Mouse (Mus musculus): ENCODE data around the gene Plcd1. TPM values are rescaled to one million over a fixed set of nuclear protein-coding genes. Genes with fewer than 3 reads are reported as not detected.
A peak's percentile ranks its signal among the peaks of the same experiment; 100 is the strongest.

Plcd1 gene
- polyA plus RNA-seq, 1 experiment: 9.9 TPM

- Histone ChIP-seq H3K79me2 (ENCODE audit: control insufficient read depth, insufficient read depth) (no peaks in the 10 kb centered on the region), H3K36me3 (ENCODE audit: control insufficient read depth, insufficient read depth) (no peaks in the 10 kb centered on the region), H3ac (ENCODE audit: control insufficient read depth, insufficient read length) (no peak within 1 kb of the TSS), H3K4me3 (peak within 1 kb of the TSS; percentile 1), H3K27me3 (ENCODE audit: control insufficient read depth, insufficient read depth, insufficient read length) (no peaks in the 10 kb centered on the region), H3K4me2 (ENCODE audit: low read depth) (peak within 1 kb of the TSS; percentile 79)
- no peak for TF ChIP-seq MAX (IDR thresholded peaks at IDR 0.05; ENCODE audit: low read depth)
- no peak for TF ChIP-seq E2F4 (IDR thresholded peaks at IDR 0.05; ENCODE audit: insufficient read depth)
- TF ChIP-seq REST (IDR thresholded peaks at IDR 0.05; ENCODE audit: insufficient read depth, insufficient read length): no peak
- TF ChIP-seq SRF (IDR thresholded peaks at IDR 0.05; ENCODE audit: control insufficient read depth, insufficient read length, low read depth): no peak
- TF ChIP-seq TCF3 (IDR thresholded peaks at IDR 0.05; ENCODE audit: insufficient read length, low read depth): no peak
- no peak for TF ChIP-seq POLR2A (IDR thresholded peaks at IDR 0.05; ENCODE audit: insufficient read length, low read depth)
- TF ChIP-seq USF1 (IDR thresholded peaks at IDR 0.05; ENCODE audit: low read depth): no peak
- TF ChIP-seq POLR2AphosphoS2 (IDR thresholded peaks at IDR 0.05; ENCODE audit: insufficient read length, low read depth): no peak
- no peak for TF ChIP-seq MYOD1 (IDR thresholded peaks at IDR 0.05; ENCODE audit: control insufficient read depth in 1 of 3, insufficient read length in 2 of 3, low read depth in 2 of 3)
- TF ChIP-seq MYOG (IDR thresholded peaks at IDR 0.05; ENCODE audit: control insufficient read depth in 1 of 3, insufficient read depth in 1 of 3, insufficient read length in 2 of 3, low read depth in 2 of 3): no peak
- TF ChIP-seq TCF12 (IDR thresholded peaks at IDR 0.05; ENCODE audit: insufficient read depth, poor library complexity, severe bottlenecking): no peak
- no peak for TF ChIP-seq CEBPB (IDR thresholded peaks at IDR 0.05; ENCODE audit: insufficient read depth, poor library complexity, severe bottlenecking)
Observed at GRCm38 (mm10) chr9:119052154-119052944, 41.0 kb downstream of the Plcd1 start, which contains the start of gene Vill. TSS of gene Vill (plus strand) at chr9:119052778.

- peak overlapping the region; percentile 79 for H3K4me2 ChIP-seq (ENCODE audit: low read depth)
- no peaks in the 10 kb centered on the region for H3K27me3 ChIP-seq (ENCODE audit: control insufficient read depth, insufficient read depth, insufficient read length)
- H3K36me3 ChIP-seq (ENCODE audit: control insufficient read depth, insufficient read depth): no peaks in the 10 kb centered on the region
- no peak overlapping the region for H3ac ChIP-seq (ENCODE audit: control insufficient read depth, insufficient read length)
- no peaks in the 10 kb centered on the region for H3K79me2 ChIP-seq (ENCODE audit: control insufficient read depth, insufficient read depth)
- H3K4me3 ChIP-seq: no peak overlapping the region
- TF ChIP-seq TCF3 (IDR thresholded peaks at IDR 0.05; ENCODE audit: insufficient read length, low read depth): no peak
- TF ChIP-seq POLR2AphosphoS2 (IDR thresholded peaks at IDR 0.05; ENCODE audit: insufficient read length, low read depth): no peak
Observed at GRCm38 (mm10) chr9:119051158-119051557, 42.1 kb downstream of the Plcd1 start.

GRCm38 (mm10) chr9:119048182-119048903 lies 45.0 kb downstream of the Plcd1 start:
- H3ac ChIP-seq (ENCODE audit: control insufficient read depth, insufficient read length): no peak overlapping the region
- H3K4me2 ChIP-seq (ENCODE audit: low read depth): no peak overlapping the region
- H3K36me3 ChIP-seq (ENCODE audit: control insufficient read depth, insufficient read depth): no peaks in the 10 kb centered on the region
- no peaks in the 10 kb centered on the region for H3K79me2 ChIP-seq (ENCODE audit: control insufficient read depth, insufficient read depth)
- H3K4me3 ChIP-seq: no peak overlapping the region
- TF ChIP-seq TCF12 (IDR thresholded peaks at IDR 0.05; ENCODE audit: insufficient read depth, poor library complexity, severe bottlenecking) (no peak), USF1 (IDR thresholded peaks at IDR 0.05; ENCODE audit: low read depth) (no peak), SRF (IDR thresholded peaks at IDR 0.05; ENCODE audit: control insufficient read depth, insufficient read length, low read depth) (no peak), TCF3 (IDR thresholded peaks at IDR 0.05; ENCODE audit: insufficient read length, low read depth) (no peak), CEBPB (IDR thresholded peaks at IDR 0.05; ENCODE audit: insufficient read depth, poor library complexity, severe bottlenecking) (no peak), POLR2AphosphoS2 (IDR thresholded peaks at IDR 0.05; ENCODE audit: insufficient read length, low read depth) (no peak)
- no peaks in the 10 kb centered on the region for H3K27me3 ChIP-seq (ENCODE audit: control insufficient read depth, insufficient read depth, insufficient read length)

GRCm38 (mm10) chr9:119040101-119040775 lies 53.1 kb downstream of the Plcd1 start:
- Histone ChIP-seq H3K27me3 (ENCODE audit: control insufficient read depth, insufficient read depth, insufficient read length) (no peaks in the 10 kb centered on the region), H3K4me3 (no peak overlapping the region), H3K79me2 (ENCODE audit: control insufficient read depth, insufficient read depth) (no peaks in the 10 kb centered on the region), H3K4me2 (ENCODE audit: low read depth) (no peak overlapping the region), H3ac (ENCODE audit: control insufficient read depth, insufficient read length) (no peak overlapping the region), H3K36me3 (ENCODE audit: control insufficient read depth, insufficient read depth) (no peaks in the 10 kb centered on the region)
- no peak for TF ChIP-seq POLR2AphosphoS2 (IDR thresholded peaks at IDR 0.05; ENCODE audit: insufficient read length, low read depth)

- Histone ChIP-seq H3K27me3 (ENCODE audit: control insufficient read depth, insufficient read depth, insufficient read length) (no peaks in the 10 kb centered on the region), H3K79me2 (ENCODE audit: control insufficient read depth, insufficient read depth) (no peaks in the 10 kb centered on the region), H3K36me3 (ENCODE audit: control insufficient read depth, insufficient read depth) (no peaks in the 10 kb centered on the region), H3K4me3 (no peak overlapping the region), H3ac (ENCODE audit: control insufficient read depth, insufficient read length) (no peak overlapping the region), H3K4me2 (ENCODE audit: low read depth) (no peak overlapping the region)
- no peak for TF ChIP-seq TCF3 (IDR thresholded peaks at IDR 0.05; ENCODE audit: insufficient read length, low read depth)
- TF ChIP-seq MYOG (IDR thresholded peaks at IDR 0.05; ENCODE audit: control insufficient read depth in 1 of 3, insufficient read depth in 1 of 3, insufficient read length in 2 of 3, low read depth in 2 of 3): no peak
- TF ChIP-seq SRF (IDR thresholded peaks at IDR 0.05; ENCODE audit: control insufficient read depth, insufficient read length, low read depth): no peak
- no peak for TF ChIP-seq REST (IDR thresholded peaks at IDR 0.05; ENCODE audit: insufficient read depth, insufficient read length)
- TF ChIP-seq TCF12 (IDR thresholded peaks at IDR 0.05; ENCODE audit: insufficient read depth, poor library complexity, severe bottlenecking): no peak
- TF ChIP-seq MAX (IDR thresholded peaks at IDR 0.05; ENCODE audit: low read depth): no peak
- TF ChIP-seq POLR2A (IDR thresholded peaks at IDR 0.05; ENCODE audit: insufficient read length, low read depth): no peak
- TF ChIP-seq CEBPB (IDR thresholded peaks at IDR 0.05; ENCODE audit: insufficient read depth, poor library complexity, severe bottlenecking): no peak
Observed at GRCm38 (mm10) chr9:119038574-119038973, 54.7 kb downstream of the Plcd1 start.

Measured in myocyte (in vitro differentiated cells).